Mouse (Mus musculus): ENCODE measurements around the gene 4930502E18Rik. TPM values are rescaled to one million over a fixed set of nuclear protein-coding genes. Genes with fewer than 3 reads are reported as not detected.
"Not testable (repeated sequence)": the region's sequence is repeated elsewhere in the genome, so short reads cannot be mapped to it uniquely, and the experiment has no call there.

Gene 4930502E18Rik
- polyA plus RNA-seq (2014; fragmentation: Nextera tagmentation; extraction: Ambion mirVana), result 0.10 TPM in 1 of 2 replicates, not detected in the other

DNA sequence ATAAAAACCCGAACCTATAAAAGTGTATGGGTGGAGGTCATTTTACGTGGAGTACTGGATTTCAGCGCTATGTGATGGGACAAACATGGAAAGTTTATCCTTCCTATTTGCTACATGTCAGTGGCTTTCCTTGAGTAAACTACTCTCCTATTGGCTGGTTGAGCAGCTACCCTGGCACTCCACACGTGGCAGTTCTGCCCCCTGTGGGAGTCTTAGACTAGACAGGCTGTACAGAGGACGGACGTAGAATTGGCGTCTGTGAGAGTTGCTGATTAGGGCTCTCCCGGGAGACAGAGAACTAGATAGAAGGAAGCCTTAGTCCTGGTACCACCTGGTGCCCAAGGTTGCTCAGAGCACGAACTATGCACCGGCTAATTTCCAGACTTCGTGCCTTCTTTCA is at the start of gene 4930502E18Rik:
4930502E18Rik (plus strand) TSS at position 231 of the 400 bp plus-strand sequence.
- Histone ChIP-seq H3K4me1 (replicated peaks; ENCODE audit: control insufficient read depth, insufficient read depth, low read length) (no peaks in the 10 kb centered on the region), H3K27ac (ENCODE audit: low read depth, low read length) (no peak within 1 kb of the TSS), H3K4me3 (ENCODE audit: low read depth, low read length) (no peak within 1 kb of the TSS), H3K4me2 (replicated peaks; ENCODE audit: low read depth, low read length) (no peak within 1 kb of the TSS), H3K9me3 (ENCODE audit: control insufficient read depth, low read length) (no peaks in the 10 kb centered on the region), H3K36me3 (ENCODE audit: control insufficient read depth, insufficient read depth, low read length) (no peaks in the 10 kb centered on the region), H3K27me3 (ENCODE audit: control insufficient read depth, insufficient read depth, low read length) (no peaks in the 10 kb centered on the region), H3K9ac (ENCODE audit: low read depth, low read length) (no peak within 1 kb of the TSS)
- WGBS, result 83% methylated on average over 11 of the region's 11 CpGs
- ATAC-seq (ENCODE audit: low FRiP score) (no peak), DNase-seq (ENCODE audit: low spot score) (no peak)

DNA sequence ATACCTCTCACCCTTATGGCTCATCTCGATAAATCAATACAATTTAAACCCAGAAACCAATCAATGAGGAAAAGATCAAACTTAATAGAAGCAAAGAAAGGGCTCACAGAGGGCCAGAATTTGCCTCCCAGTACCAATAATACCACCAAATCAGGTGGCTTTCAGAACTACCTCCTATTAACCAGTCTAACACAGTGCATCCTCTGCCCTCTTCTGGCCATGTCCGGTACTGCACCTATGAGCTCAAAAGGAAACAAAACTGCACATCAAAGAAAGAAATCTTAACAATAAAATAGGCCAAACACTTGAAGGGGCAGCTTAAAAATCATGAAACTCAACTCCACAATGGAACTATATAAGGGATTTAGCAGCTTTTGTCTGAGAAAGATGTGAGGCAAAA is 47.7 kb upstream of the 4930502E18Rik start:
- H3K4me3 ChIP-seq (ENCODE audit: low read depth, low read length); ATAC-seq (ENCODE audit: low FRiP score); H3K9me3 ChIP-seq (ENCODE audit: control insufficient read depth, low read length); H3K36me3 ChIP-seq (ENCODE audit: control insufficient read depth, insufficient read depth, low read length); H3K27me3 ChIP-seq (ENCODE audit: control insufficient read depth, insufficient read depth, low read length); H3K4me2 ChIP-seq (replicated peaks; ENCODE audit: low read depth, low read length); H3K9ac ChIP-seq (ENCODE audit: low read depth, low read length); H3K27ac ChIP-seq (ENCODE audit: low read depth, low read length); DNase-seq (ENCODE audit: low spot score); H3K4me1 ChIP-seq (replicated peaks; ENCODE audit: control insufficient read depth, insufficient read depth, low read length): not testable (repeated sequence)
- WGBS, result 0% methylated on average over 1 of the region's 2 CpGs

GRCm38 (mm10) chrX:53682650-53683049 is 42.0 kb upstream of the 4930502E18Rik start:
- not testable (repeated sequence) for H3K4me2 ChIP-seq (replicated peaks; ENCODE audit: low read depth, low read length); ATAC-seq (ENCODE audit: low FRiP score); H3K27me3 ChIP-seq (ENCODE audit: control insufficient read depth, insufficient read depth, low read length); H3K9me3 ChIP-seq (ENCODE audit: control insufficient read depth, low read length); H3K4me1 ChIP-seq (replicated peaks; ENCODE audit: control insufficient read depth, insufficient read depth, low read length); DNase-seq (ENCODE audit: low spot score); H3K4me3 ChIP-seq (ENCODE audit: low read depth, low read length); H3K9ac ChIP-seq (ENCODE audit: low read depth, low read length); H3K27ac ChIP-seq (ENCODE audit: low read depth, low read length); H3K36me3 ChIP-seq (ENCODE audit: control insufficient read depth, insufficient read depth, low read length)
- WGBS, result 50% methylated on average over 2 of the region's 3 CpGs

GRCm38 (mm10) chrX:53684676-53685075 is 40.0 kb upstream of the 4930502E18Rik start:
- not testable (repeated sequence) for H3K4me2 ChIP-seq (replicated peaks; ENCODE audit: low read depth, low read length); H3K4me3 ChIP-seq (ENCODE audit: low read depth, low read length); H3K36me3 ChIP-seq (ENCODE audit: control insufficient read depth, insufficient read depth, low read length); DNase-seq (ENCODE audit: low spot score); H3K4me1 ChIP-seq (replicated peaks; ENCODE audit: control insufficient read depth, insufficient read depth, low read length); H3K9me3 ChIP-seq (ENCODE audit: control insufficient read depth, low read length); H3K27ac ChIP-seq (ENCODE audit: low read depth, low read length); ATAC-seq (ENCODE audit: low FRiP score); H3K27me3 ChIP-seq (ENCODE audit: control insufficient read depth, insufficient read depth, low read length); H3K9ac ChIP-seq (ENCODE audit: low read depth, low read length)
- WGBS, result 80% methylated on average over 2 of the region's 4 CpGs

- Histone ChIP-seq H3K27ac (ENCODE audit: low read depth, low read length) (no peak overlapping the region), H3K4me3 (ENCODE audit: low read depth, low read length) (no peak overlapping the region), H3K9ac (ENCODE audit: low read depth, low read length) (no peak overlapping the region), H3K36me3 (ENCODE audit: control insufficient read depth, insufficient read depth, low read length) (no peaks in the 10 kb centered on the region), H3K9me3 (ENCODE audit: control insufficient read depth, low read length) (no peaks in the 10 kb centered on the region), H3K4me1 (replicated peaks; ENCODE audit: control insufficient read depth, insufficient read depth, low read length) (no peaks in the 10 kb centered on the region), H3K27me3 (ENCODE audit: control insufficient read depth, insufficient read depth, low read length) (no peaks in the 10 kb centered on the region), H3K4me2 (replicated peaks; ENCODE audit: low read depth, low read length) (no peak overlapping the region)
- DNase-seq (ENCODE audit: low spot score) (no peak), ATAC-seq (ENCODE audit: low FRiP score) (no peak)
- 67% methylated on average over 2 of the region's 2 CpGs for WGBS
Observed at GRCm38 (mm10) chrX:53692065-53692464, 32.6 kb upstream of the 4930502E18Rik start.

DNA sequence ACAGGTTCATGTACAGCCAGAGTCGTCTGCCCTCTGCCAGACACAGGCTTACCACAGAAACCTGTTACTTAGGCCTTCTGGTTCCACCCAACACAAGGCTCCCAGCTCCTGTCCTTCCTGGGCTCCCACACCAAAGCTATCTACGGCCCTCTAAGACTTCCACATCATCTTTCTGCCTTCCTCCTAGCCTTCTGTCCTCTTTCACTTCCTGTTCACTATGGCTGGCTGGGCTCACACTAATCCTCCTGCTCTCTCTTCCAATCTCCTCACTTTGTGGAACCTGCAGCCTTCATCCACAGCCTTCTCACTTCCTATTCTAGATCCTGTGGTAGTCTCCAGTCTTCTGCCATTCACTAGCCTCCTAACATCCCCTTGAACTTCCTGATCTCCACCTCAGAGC is 31.5 kb upstream of the 4930502E18Rik start:
- no peak overlapping the region for H3K4me2 ChIP-seq (replicated peaks; ENCODE audit: low read depth, low read length)

DNA sequence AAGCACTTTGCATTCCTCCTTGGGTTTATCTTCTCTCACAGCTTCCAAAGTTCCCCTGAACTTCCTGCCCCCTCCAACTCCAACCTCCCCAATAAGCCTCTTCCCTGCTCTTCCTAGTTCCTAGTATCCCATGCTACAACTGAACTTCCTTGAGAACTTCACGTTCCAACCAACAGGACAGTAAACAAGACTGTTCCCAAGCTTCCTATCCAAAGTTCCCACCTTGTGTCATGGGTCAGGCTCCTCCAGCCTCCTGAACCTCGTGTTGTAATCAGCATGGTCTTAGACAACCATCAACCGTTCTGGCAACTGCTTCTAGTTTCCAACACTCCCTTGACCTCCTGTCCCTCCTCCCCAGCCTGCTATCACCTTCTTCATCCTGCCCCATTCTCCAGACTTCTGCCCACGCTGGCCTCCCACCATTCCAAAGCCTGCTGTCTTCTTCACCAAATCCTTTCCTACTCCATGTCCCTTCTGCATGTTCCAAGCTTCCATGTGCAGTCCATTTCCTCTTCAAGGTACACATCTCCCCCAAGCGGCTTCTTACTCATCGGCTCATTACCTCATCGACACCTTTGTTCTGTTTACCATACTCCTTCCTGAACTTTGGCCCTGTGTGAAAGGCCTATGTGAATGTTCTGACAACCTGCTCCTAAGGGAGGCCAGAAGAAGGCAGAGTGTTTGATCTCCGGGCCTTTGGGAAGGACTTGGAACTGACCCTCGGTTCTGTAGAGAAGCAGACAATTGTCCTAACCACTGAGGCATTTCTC is 30.4 kb upstream of the 4930502E18Rik start:
- no peak overlapping the region for H3K27ac ChIP-seq (ENCODE audit: low read depth, low read length)
- DNase-seq (ENCODE audit: low spot score) (no peak), ATAC-seq (ENCODE audit: low FRiP score) (no peak)
- H3K27me3 ChIP-seq (ENCODE audit: control insufficient read depth, insufficient read depth, low read length), result no peaks in the 10 kb centered on the region
- 84% methylated on average over 9 of the region's 9 CpGs for WGBS
- no peak overlapping the region for H3K4me3 ChIP-seq (ENCODE audit: low read depth, low read length)
- H3K9me3 ChIP-seq (ENCODE audit: control insufficient read depth, low read length), result no peaks in the 10 kb centered on the region
- no peaks in the 10 kb centered on the region for H3K36me3 ChIP-seq (ENCODE audit: control insufficient read depth, insufficient read depth, low read length)
- H3K9ac ChIP-seq (ENCODE audit: low read depth, low read length), result no peak overlapping the region
- H3K4me1 ChIP-seq (replicated peaks; ENCODE audit: control insufficient read depth, insufficient read depth, low read length), result no peaks in the 10 kb centered on the region
- H3K4me2 ChIP-seq (replicated peaks; ENCODE audit: low read depth, low read length), result no peak overlapping the region

More for the DNA sequence above, 31.5 kb upstream of the 4930502E18Rik start:
- no peak overlapping the region for H3K4me3 ChIP-seq (ENCODE audit: low read depth, low read length)
- no peaks in the 10 kb centered on the region for H3K4me1 ChIP-seq (replicated peaks; ENCODE audit: control insufficient read depth, insufficient read depth, low read length)
- 61% methylated on average over 2 of the region's 2 CpGs for WGBS
- H3K36me3 ChIP-seq (ENCODE audit: control insufficient read depth, insufficient read depth, low read length), result no peaks in the 10 kb centered on the region
- H3K27ac ChIP-seq (ENCODE audit: low read depth, low read length), result no peak overlapping the region
- DNase-seq (ENCODE audit: low spot score), result no peak
- H3K9ac ChIP-seq (ENCODE audit: low read depth, low read length), result no peak overlapping the region
- no peaks in the 10 kb centered on the region for H3K27me3 ChIP-seq (ENCODE audit: control insufficient read depth, insufficient read depth, low read length)
- no peaks in the 10 kb centered on the region for H3K9me3 ChIP-seq (ENCODE audit: control insufficient read depth, low read length)
- ATAC-seq (ENCODE audit: low FRiP score), result no peak

GRCm38 (mm10) chrX:53699225-53699624 is 25.4 kb upstream of the 4930502E18Rik start:
- Histone ChIP-seq H3K27ac (ENCODE audit: low read depth, low read length) (no peak overlapping the region), H3K4me2 (replicated peaks; ENCODE audit: low read depth, low read length) (no peak overlapping the region), H3K4me1 (replicated peaks; ENCODE audit: control insufficient read depth, insufficient read depth, low read length) (no peaks in the 10 kb centered on the region), H3K27me3 (ENCODE audit: control insufficient read depth, insufficient read depth, low read length) (no peaks in the 10 kb centered on the region), H3K9ac (ENCODE audit: low read depth, low read length) (no peak overlapping the region), H3K36me3 (ENCODE audit: control insufficient read depth, insufficient read depth, low read length) (no peaks in the 10 kb centered on the region), H3K9me3 (ENCODE audit: control insufficient read depth, low read length) (no peaks in the 10 kb centered on the region), H3K4me3 (ENCODE audit: low read depth, low read length) (no peak overlapping the region)
- DNase-seq (ENCODE audit: low spot score) (no peak), ATAC-seq (ENCODE audit: low FRiP score) (no peak)
- 94% methylated on average over 2 of the region's 2 CpGs for WGBS

DNA sequence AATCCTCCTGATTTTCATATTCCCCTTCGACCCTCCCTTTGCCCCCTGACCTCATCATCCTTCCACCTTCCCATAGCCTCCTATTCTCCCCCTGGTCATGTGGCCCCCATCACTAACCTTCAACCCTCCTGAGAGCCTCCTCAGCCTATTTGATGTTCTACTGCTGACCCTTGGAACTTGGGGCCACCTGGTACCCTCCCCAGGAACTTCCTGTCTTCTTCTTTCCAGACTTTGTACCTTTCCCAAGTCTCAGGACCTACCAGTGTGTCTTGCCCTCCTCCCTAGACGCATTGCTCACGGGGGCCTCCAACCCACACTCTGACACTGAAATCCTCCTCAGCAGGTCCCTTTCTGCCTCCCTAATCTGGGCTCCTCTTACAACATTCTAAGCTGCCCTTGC is 22.0 kb upstream of the 4930502E18Rik start:
- H3K4me1 ChIP-seq (replicated peaks; ENCODE audit: control insufficient read depth, insufficient read depth, low read length), result no peaks in the 10 kb centered on the region
- no peak overlapping the region for H3K4me2 ChIP-seq (replicated peaks; ENCODE audit: low read depth, low read length)
- no peak overlapping the region for H3K27ac ChIP-seq (ENCODE audit: low read depth, low read length)
- no peak overlapping the region for H3K9ac ChIP-seq (ENCODE audit: low read depth, low read length)
- WGBS, result 82% methylated on average over 3 of the region's 3 CpGs
- H3K9me3 ChIP-seq (ENCODE audit: control insufficient read depth, low read length), result no peaks in the 10 kb centered on the region
- no peak for DNase-seq (ENCODE audit: low spot score)
- H3K27me3 ChIP-seq (ENCODE audit: control insufficient read depth, insufficient read depth, low read length), result no peaks in the 10 kb centered on the region
- no peaks in the 10 kb centered on the region for H3K36me3 ChIP-seq (ENCODE audit: control insufficient read depth, insufficient read depth, low read length)
- H3K4me3 ChIP-seq (ENCODE audit: low read depth, low read length), result no peak overlapping the region
- no peak for ATAC-seq (ENCODE audit: low FRiP score)
